Mouse (Mus musculus): Measurements from ENCODE around the gene Fosl2. TPM values are rescaled to one million over a fixed set of nuclear protein-coding genes. Genes with fewer than 3 reads are reported as not detected.
"Not testable (repeated sequence)": the region's sequence is repeated elsewhere in the genome, so short reads cannot be mapped to it uniquely, and the experiment has no call there.

Fosl2 gene
- total RNA-seq, 2 experiments from 2014 or later = 27.5 to 31.3 TPM

DNA sequence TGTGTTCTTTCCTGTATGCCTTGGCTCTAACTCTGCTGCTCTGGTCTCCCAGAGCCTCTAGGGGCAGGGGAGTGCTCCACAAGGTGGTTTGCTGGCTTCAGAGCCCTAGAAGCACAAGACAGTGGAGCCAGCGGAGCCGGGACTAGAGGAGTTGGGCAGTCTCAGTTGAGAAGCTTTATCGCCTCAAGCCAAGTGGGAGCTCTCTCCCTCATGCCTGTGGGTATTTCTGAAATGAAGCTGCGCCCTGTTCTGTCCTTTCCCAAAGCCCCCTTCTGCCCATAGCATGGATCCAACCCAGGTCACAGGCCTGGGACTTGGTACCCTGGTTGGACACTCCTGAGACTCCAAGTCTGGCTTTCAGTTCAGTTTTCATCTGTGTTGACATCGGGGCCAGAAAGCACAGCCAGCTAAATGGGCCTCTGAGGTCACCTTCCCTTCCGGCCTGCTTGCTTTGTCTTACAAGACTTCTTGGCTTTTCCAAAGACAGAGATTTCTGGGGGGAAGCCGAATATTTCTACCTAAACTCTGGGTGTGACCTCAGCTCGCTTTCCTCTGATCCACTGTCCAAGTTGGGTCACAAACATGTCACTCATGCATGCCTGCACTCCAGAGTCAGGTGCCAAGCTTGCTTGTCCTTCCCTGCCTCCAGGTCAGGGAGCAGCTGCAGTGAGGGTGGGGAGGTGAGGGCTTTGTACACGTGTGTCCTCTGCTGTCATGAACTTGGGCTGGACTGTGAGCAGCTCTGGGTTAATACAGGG lies 19.5 kb downstream of the Fosl2 start:
- no peak for DNase-seq (ENCODE audit: extremely low spot score in 1 of 2, low spot score in 2 of 2)
- intact Hi-C loops (cut with DNase I) = no loop called here

GRCm38 (mm10) chr5:32155927-32156326 lies 20.3 kb downstream of the Fosl2 start:
- intact Hi-C loops (cut with DNase I) = no loop called here

GRCm38 (mm10) chr5:32163478-32164043 lies 28.0 kb downstream of the Fosl2 start:
- DNase-seq (ENCODE audit: extremely low spot score in 1 of 2, low spot score in 2 of 2) = no peak
- intact Hi-C loops (cut with DNase I) = no loop called here

More at GRCm38 (mm10) chr5:32155927-32156326, 20.3 kb downstream of the Fosl2 start:
- DNase-seq (ENCODE audit: extremely low spot score in 1 of 2, low spot score in 2 of 2) = no peak

DNA sequence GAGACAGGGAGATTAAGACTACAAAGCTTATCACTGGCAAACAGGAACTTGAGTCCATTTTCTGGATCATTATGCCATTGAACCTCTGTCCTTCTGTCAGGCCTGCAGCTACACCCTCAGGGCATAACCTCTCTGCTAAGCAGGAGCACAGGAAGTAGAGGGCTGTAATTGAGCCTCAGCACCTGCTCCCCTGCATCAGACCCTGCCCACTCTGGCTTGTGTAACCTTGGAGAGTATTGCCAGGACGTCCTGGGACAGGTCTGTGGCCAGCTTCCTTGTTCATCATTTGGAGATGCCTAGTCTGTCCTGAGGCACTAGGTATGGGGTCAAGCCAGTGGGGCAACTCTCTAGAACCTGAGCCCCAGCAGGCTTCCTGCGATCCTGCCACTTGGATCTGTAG lies 36.6 kb downstream of the Fosl2 start:
- intact Hi-C loops (cut with DNase I) = no loop called here
- DNase-seq (ENCODE audit: extremely low spot score in 1 of 2, low spot score in 2 of 2) = no peak

- no peak for DNase-seq (ENCODE audit: extremely low spot score in 1 of 2, low spot score in 2 of 2)
- intact Hi-C loops (cut with DNase I) = no loop called here
Observed at GRCm38 (mm10) chr5:32176800-32177199, 41.2 kb downstream of the Fosl2 start.

- no peak for DNase-seq (ENCODE audit: extremely low spot score in 1 of 2, low spot score in 2 of 2)
- intact Hi-C loops (cut with DNase I) = no loop called here
Observed at GRCm38 (mm10) chr5:32177737-32178136, 42.1 kb downstream of the Fosl2 start.

DNA sequence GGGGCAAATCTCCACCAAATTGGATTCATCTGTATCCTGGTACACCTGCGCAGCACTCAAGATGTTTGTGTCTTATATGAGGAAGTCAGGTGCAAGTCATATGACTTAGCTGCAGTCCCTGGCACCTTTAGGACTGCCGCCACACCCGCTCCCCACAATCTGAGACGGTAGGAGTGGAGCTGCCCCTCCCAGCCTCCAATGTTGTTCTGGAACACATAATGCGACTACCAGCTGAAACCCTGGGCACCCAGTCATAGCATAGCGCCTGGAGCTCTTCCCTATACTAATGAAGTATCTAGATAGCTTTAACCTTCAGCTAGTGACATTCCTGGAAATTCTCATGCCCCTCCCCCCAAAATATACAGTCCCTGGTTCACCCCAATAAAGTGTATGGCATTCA lies 43.1 kb downstream of the Fosl2 start:
- DNase-seq (ENCODE audit: extremely low spot score in 1 of 2, low spot score in 2 of 2); intact Hi-C loops (cut with DNase I): not testable (repeated sequence)

DNA sequence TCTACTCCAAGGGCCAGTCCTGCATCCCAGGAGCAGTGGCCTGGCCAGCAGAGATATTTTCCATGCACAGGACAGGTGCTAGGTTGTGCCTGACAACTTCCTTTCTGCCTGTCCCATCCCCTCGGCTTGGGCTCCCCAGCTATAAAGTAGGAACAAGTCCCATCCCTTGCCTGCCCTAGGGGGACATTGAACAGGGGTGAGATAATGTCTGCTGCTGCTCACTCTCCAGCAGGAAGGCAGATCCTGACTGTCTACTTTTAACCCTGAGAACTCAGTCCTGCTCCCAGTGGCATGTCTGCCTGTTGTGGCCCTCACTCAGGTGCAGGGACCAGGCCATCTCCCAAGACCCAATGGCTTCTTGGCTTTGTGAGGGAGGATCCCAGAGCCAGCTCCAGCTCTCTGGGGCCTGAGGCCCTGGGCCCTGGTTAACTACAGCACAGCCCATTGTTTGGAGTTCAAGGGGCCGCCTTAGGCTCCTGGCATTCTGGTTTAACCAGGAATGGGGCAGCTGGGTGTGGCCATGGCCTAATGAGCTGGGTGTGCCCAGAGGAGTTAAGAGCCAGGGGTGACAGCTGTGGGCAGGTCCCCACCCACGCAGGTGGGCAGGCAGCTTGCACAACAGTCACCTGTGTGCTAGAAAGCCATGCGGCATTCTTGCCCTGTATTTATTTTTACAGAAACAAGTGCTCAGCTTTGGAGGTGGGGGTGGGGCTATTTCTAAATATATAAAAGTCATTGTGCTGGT lies 47.5 kb downstream of the Fosl2 start:
- intact Hi-C loops (cut with DNase I) = no loop called here
- DNase-seq (ENCODE audit: extremely low spot score in 1 of 2, low spot score in 2 of 2) = no peak

DNA sequence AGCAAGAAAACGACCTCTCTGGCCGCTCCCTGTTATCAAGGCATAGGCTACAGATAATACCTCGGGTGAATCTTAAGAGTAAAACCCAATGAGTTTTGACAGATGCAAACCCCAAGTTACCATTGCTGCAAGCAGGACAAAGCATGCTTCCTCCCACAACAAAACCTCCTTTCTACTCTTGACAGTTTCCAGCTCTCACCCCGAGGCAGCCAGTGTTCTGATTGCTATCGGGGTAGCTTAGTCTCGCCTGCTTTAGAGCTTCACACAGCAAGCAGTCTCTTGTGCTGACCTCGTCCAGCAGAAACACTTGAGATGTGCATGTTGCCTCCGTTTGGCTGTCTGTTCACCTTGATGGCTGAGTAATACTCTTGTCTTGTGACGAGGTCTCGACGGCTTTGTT lies 52.1 kb downstream of the Fosl2 start:
- intact Hi-C loops (cut with DNase I) = no loop called here
- no peak for DNase-seq (ENCODE audit: extremely low spot score in 1 of 2, low spot score in 2 of 2)

- DNase-seq (ENCODE audit: extremely low spot score in 1 of 2, low spot score in 2 of 2) = no peak
- intact Hi-C loops (cut with DNase I) = no loop called here
Observed at GRCm38 (mm10) chr5:32191259-32191658, 55.7 kb downstream of the Fosl2 start.

DNA sequence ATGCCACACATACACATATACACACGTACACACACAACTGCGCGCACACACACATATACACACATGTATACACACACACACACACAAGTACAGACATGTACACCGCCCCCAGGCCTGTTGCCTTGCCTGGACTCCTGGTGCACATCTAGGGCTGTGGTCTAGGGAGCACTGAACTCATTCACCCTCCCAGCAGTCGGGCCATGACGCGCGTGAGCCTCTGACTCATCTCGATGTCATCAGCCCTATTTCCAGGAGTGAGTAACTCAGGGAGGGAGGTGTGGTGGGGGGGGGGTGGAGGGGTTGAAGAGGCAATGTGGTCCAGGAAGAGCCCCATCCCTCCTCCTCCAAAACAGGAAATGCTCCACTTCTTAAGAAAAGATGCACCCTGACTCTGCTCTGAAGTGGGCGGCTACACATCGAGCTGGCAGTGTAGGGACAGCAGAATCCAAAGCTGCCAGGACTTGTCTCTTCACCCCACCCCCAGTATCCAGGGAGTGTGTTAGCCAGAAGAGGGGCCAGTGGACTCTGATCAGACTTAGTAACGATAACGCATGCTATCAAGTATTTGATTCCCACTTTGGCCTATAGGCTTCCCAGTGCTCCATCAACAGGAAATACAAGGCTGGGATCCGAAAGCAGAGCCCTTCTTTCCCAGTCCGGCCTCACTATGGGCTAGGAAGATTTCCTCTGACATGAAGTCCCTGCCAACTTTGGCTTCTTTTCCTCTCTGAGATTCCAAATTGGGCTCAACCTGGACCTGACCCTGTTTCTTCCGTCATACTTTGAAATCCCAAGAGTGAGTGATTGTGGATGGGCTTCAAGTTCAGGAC lies 56.6 kb downstream of the Fosl2 start:
- no peak for DNase-seq (ENCODE audit: extremely low spot score in 1 of 2, low spot score in 2 of 2)
- intact Hi-C loops (cut with DNase I) = no loop called here

DNA sequence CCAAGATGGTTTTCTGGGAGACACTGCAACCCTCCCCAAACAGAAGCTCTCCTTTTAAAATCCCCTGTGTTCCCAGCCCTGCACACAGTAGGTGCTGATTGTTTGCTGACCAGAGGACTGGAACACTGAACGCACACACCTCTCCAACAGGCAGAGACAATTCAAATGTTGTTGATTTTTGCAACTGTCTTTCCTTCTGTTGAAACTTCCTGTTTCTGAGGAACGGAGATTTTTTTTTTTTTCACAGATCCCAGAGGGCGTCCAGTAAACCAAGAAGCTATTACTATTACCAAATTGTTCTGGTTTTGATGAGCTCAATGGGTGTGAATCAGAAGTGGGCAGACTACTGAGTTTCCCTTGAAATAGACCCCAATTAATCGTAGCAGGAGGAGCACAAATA lies 58.6 kb downstream of the Fosl2 start:
- intact Hi-C loops (cut with DNase I) = no loop called here

DNA sequence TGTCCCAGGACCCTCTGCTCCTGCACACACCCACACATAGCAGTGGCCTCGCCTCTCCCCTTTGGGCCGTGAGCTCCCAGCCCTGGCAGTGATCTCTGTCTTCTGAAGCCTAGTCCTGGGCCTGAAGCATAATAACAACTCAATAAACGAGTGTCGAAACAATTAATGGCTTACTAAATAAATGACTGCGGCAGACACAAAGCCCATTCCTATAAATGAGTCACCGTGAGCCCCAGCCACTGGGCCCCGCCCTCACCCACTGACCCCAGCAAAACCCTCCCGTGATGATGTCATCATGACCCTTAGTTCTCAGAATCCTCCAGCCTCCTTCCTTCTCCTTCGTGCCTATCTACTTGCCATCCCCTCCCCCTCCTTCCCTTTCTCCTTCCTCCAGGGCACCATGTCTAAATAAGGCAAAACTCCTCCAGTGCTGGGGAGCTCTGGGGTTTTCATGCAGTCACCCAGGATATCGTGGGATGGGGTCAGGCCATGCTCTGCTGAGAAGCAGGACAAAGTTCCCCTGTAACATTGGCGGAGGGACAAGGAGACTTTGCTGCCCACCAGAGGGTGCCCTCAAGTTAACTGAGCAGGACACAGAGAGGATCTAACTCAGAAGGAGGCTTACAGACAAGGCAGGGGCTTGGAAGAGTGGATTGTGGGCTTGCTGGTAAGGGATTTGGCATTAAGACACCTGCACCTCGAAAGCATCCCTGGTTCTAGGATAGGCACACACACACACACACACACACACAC lies 60.4 kb downstream of the Fosl2 start:
- no peak for DNase-seq (ENCODE audit: extremely low spot score in 1 of 2, low spot score in 2 of 2)
- intact Hi-C loops (cut with DNase I) = loop anchor here (2.0 kb wide), 1 partner anchor 633 kb away; no protein-coding TSS in a partner anchor

More for the DNA sequence above, 58.6 kb downstream of the Fosl2 start:
- no peak for DNase-seq (ENCODE audit: extremely low spot score in 1 of 2, low spot score in 2 of 2)

DNA sequence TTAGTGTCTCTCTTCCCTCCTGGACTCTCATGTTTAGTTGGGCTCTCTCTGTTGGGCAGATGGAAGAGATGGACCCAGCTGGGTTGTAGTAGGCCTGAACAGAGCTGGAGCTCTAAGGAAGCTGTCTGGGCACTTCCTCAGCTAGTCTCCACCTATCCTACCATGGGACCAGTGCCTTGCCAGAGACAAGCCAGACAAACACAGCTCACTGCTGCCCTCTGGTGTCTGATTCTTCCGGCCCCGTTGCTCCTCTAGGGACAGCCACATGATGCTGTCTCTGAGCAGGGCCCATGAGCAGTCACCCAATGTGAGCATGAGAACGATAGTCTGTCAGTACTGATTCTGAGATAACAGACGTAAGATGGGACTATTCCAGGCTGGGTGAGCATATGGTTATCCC lies 62.1 kb downstream of the Fosl2 start:
- peak; percentile 64 to 89 for DNase-seq (ENCODE audit: extremely low spot score in 1 of 2, low spot score in 2 of 2)
- intact Hi-C loops (cut with DNase I) = loop anchor here (2.0 kb wide), 1 partner anchor 635 kb away; no protein-coding TSS in a partner anchor

DNA sequence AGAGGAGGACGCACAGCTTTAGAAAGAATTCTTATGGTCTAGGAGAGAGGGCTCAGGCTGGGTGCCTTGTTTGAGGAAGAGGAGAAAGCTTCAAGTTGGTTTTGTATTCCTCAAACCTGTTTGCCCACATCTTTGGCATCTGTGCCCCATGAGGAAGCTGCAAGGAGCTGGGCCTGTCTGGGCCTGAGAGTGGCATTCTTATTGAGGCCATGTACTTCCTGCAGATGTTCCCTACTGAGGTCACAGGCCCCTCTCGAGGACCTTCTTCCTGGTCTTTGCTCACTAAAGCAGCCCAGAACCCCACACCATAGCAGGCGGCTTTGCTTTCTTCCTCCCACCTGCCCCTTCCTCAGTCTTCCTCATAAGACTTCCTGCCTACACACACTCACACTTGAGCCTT lies 63.5 kb downstream of the Fosl2 start:
- intact Hi-C loops (cut with DNase I) = no loop called here
- no peak for DNase-seq (ENCODE audit: extremely low spot score in 1 of 2, low spot score in 2 of 2)

GRCm38 (mm10) chr5:32199594-32199993 lies 64.0 kb downstream of the Fosl2 start:
- DNase-seq (ENCODE audit: extremely low spot score in 1 of 2, low spot score in 2 of 2) = no peak
- intact Hi-C loops (cut with DNase I) = no loop called here

DNA sequence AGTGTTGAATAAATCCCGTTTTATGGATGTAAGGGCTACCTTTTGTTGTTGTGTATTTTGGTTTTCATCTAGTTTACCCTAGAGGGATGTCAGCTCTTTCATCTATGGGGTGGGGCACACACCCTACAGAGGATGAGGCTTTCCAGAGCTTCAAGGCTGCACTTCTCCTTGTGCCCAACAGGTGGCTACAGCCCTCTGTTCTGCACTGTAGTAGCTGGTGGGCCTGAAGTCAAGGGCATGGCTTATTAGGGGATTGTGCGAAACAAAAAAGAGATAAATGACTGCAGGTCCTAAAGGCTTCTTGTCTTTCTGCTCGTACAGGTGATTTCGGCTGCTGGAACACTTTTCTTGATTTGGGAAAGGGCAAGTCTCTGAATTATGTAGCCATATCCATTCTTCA lies 69.1 kb downstream of the Fosl2 start:
- intact Hi-C loops (cut with DNase I) = no loop called here
- DNase-seq (ENCODE audit: extremely low spot score in 1 of 2, low spot score in 2 of 2) = no peak

GRCm38 (mm10) chr5:32206726-32207125 lies 71.1 kb downstream of the Fosl2 start:
- intact Hi-C loops (cut with DNase I) = no loop called here
- DNase-seq (ENCODE audit: extremely low spot score in 1 of 2, low spot score in 2 of 2) = no peak
